28 mouse cellular contexts compared by ENCODE assay signal in genomic region chr17:30326906-30327305, GRCm38 (mm10).
DNase-seq lines count a peak whose midpoint lies in the region; ATAC-seq and TF ChIP-seq lines count a peak whose summit lies in the region.
"Had no signal": no experiment of that assay in that cellular context is flagged by ENCODE, and none has a peak within 500 bp of the region (broad histone marks: within the 10 kb centered on the region; RNA-seq: fewer than 3 reads in every experiment).

No protein-coding gene starts in this region.

- H3K4me3 ChIP-seq in MEL (ENCODE audit: control insufficient read depth in 1 of 2, insufficient read depth in 1 of 2, low read depth in 2 of 2, low read length in 2 of 2): no peak overlapping the region
- H3K4me3 ChIP-seq in heart, embryonic 11.5 days (ENCODE audit: low read depth, low read length): no peak overlapping the region
- H3K4me3 ChIP-seq: embryonic facial prominence, embryonic 13.5 days; embryonic facial prominence, embryonic 15.5 days; erythroblast, embryonic 14.5 days; forebrain, embryonic 10.5 days; forebrain, embryonic 12.5 days had no signal

- no peak overlapping the region for H3K27ac ChIP-seq in MEL (ENCODE audit: control insufficient read depth, low read depth, low read length)
- no peak overlapping the region for H3K27ac ChIP-seq in heart, embryonic 11.5 days (ENCODE audit: low read depth, low read length)
- H3K27ac ChIP-seq: embryonic facial prominence, embryonic 13.5 days; embryonic facial prominence, embryonic 15.5 days; forebrain, embryonic 10.5 days; forebrain, embryonic 12.5 days had no signal

- no peak for TF ChIP-seq POLR2A in MEL (IDR thresholded peaks at IDR 0.05; ENCODE audit: control insufficient read depth in 1 of 2, insufficient read depth in 1 of 2, low read depth in 1 of 2, low read length in 2 of 2, poor library complexity in 1 of 2)

- H3K9me3 ChIP-seq in MEL (replicated peaks; ENCODE audit: insufficient read depth, low read length): no peaks in the 10 kb centered on the region
- no peaks in the 10 kb centered on the region for H3K9me3 ChIP-seq in heart, embryonic 11.5 days (replicated peaks; ENCODE audit: control insufficient read depth, low read length)
- H3K9me3 ChIP-seq: embryonic facial prominence, embryonic 13.5 days; embryonic facial prominence, embryonic 15.5 days; forebrain, embryonic 10.5 days; forebrain, embryonic 12.5 days; G1E had no signal

- TF ChIP-seq EP300 in MEL (IDR thresholded peaks at IDR 0.05; ENCODE audit: low read depth in 1 of 2, low read length in 2 of 2): no peak

- no peak overlapping the region for H3K9ac ChIP-seq in MEL (ENCODE audit: control insufficient read depth, low read depth, low read length, poor library complexity, severe bottlenecking)
- H3K9ac ChIP-seq in heart, embryonic 11.5 days (ENCODE audit: low read depth, low read length): no peak overlapping the region
- H3K9ac ChIP-seq: embryonic facial prominence, embryonic 13.5 days; embryonic facial prominence, embryonic 15.5 days; forebrain, embryonic 12.5 days had no signal

- H3K4me1 ChIP-seq in MEL (ENCODE audit: control insufficient read depth in 1 of 2, insufficient read depth in 2 of 2, low read length in 2 of 2): peaks cover 0 to 8% of the 10 kb centered on the region in 2 experiments; a peak in 2 of 4 replicates
- H3K4me1 ChIP-seq in heart, embryonic 11.5 days (ENCODE audit: control insufficient read depth, insufficient read depth, low read length): no peaks in the 10 kb centered on the region
- H3K4me1 ChIP-seq: embryonic facial prominence, embryonic 15.5 days; forebrain, embryonic 12.5 days had no signal

- peaks cover 0 to 4% of the 10 kb centered on the region in 2 experiments; a peak in 2 of 4 replicates for H3K36me3 ChIP-seq in MEL (ENCODE audit: control insufficient read depth in 1 of 2, insufficient read depth in 2 of 2, low read length in 2 of 2)
- H3K36me3 ChIP-seq in heart, embryonic 11.5 days (ENCODE audit: control insufficient read depth, insufficient read depth, low read length): no peaks in the 10 kb centered on the region
- H3K36me3 ChIP-seq: embryonic facial prominence, embryonic 13.5 days; embryonic facial prominence, embryonic 15.5 days; forebrain, embryonic 10.5 days; forebrain, embryonic 12.5 days had no signal

- DNase-seq in 416B (ENCODE audit: low read depth) (peak; percentile 74), MEL (ENCODE audit: low read depth, low spot score) (peak; percentile 64)
- no peak for DNase-seq in layer of hippocampus, adult 9-11 months
- DNase-seq in spleen, postnatal 4 days (ENCODE audit: low spot score in 2 of 2): no peak
- DNase-seq: adrenal gland, adult 8-10 months; adrenal gland, postnatal 14 days; B cell, adult 2 months; cerebellum, adult 11 months; cerebellum, adult 18-20 months; cerebellum, adult 8-10 months; cerebellum, adult 9-11 months; cerebellum, postnatal 14 days; cerebellum, postnatal 36 days; embryo, embryonic 11 days had no signal

- H3K27me3 ChIP-seq in MEL (ENCODE audit: control insufficient read depth in 1 of 2, insufficient read depth in 2 of 2, low read length in 2 of 2): no peaks in the 10 kb centered on the region
- no peaks in the 10 kb centered on the region for H3K27me3 ChIP-seq in heart, embryonic 11.5 days (ENCODE audit: control insufficient read depth, insufficient read depth, low read length)
- H3K27me3 ChIP-seq: CH12.LX; embryonic facial prominence, embryonic 13.5 days; embryonic facial prominence, embryonic 15.5 days; forebrain, embryonic 12.5 days; Patski had no signal

- no peak overlapping the region for H3K4me2 ChIP-seq in heart, embryonic 11.5 days
- H3K4me2 ChIP-seq: embryonic facial prominence, embryonic 13.5 days; embryonic facial prominence, embryonic 15.5 days; forebrain, embryonic 12.5 days had no signal

- no peak for TF ChIP-seq CTCF in MEL (IDR thresholded peaks at IDR 0.05 in 2 of 3, conservative IDR thresholded peaks at IDR 0.05 in 1 of 3; ENCODE audit: control insufficient read depth in 1 of 3, insufficient read depth in 1 of 3, low read depth in 2 of 3, low read length in 3 of 3, poor library complexity in 1 of 3, severe bottlenecking in 1 of 3)

- 0 out of 2 replicates have a peak, but pooled peaks have one; percentile 33 for ATAC-seq in megakaryocyte, adult 5-6 weeks (ENCODE audit: poor library complexity, severe bottlenecking)
- ATAC-seq in heart, embryonic 11.5 days (replicated peaks; ENCODE audit: insufficient number of reproducible peaks, low FRiP score, low TSS enrichment): no peak
- ATAC-seq: activated CD4-positive, CD25-positive, alpha-beta regulatory T cell, adult 4 months; CD4-positive, CD25-positive, alpha-beta regulatory T cell, adult 4 months; forebrain, embryonic 14.5 days; forebrain, embryonic 16.5 days; Patski had no signal

- no peaks in the 10 kb centered on the region for H3K79me2 ChIP-seq in MEL (ENCODE audit: control insufficient read depth, insufficient read depth, low read length, poor library complexity)

- no peak for TF ChIP-seq RAD21 in MEL (IDR thresholded peaks at IDR 0.05; ENCODE audit: low read depth, low read length)

- 71% methylated on average over 1 of the region's 1 CpGs for WGBS in heart, embryonic 11.5 days (ENCODE audit: insufficient replicate concordance)

TF ChIP-seq in MEL, 35 proteins besides CTCF, POLR2A, EP300 and RAD21:
- TF ChIP-seq HCFC1 (IDR thresholded peaks at IDR 0.05; ENCODE audit: low read depth, low read length): no peak
- no peak for TF ChIP-seq ETS1 (IDR thresholded peaks at IDR 0.05; ENCODE audit: low read depth, low read length)
- TF ChIP-seq MAX (IDR thresholded peaks at IDR 0.05; ENCODE audit: low read length): no peak
- no peak for TF ChIP-seq TCF12 (IDR thresholded peaks at IDR 0.05; ENCODE audit: low read depth, low read length)
- TF ChIP-seq ZKSCAN1 (IDR thresholded peaks at IDR 0.05; ENCODE audit: low read depth, low read length): no peak
- TF ChIP-seq NELFE (IDR thresholded peaks at IDR 0.05; ENCODE audit: low read depth, low read length): no peak
- TF ChIP-seq UBTF (IDR thresholded peaks at IDR 0.05; ENCODE audit: borderline replicate concordance, insufficient read depth, low read depth, low read length): no peak
- TF ChIP-seq CHD1 (IDR thresholded peaks at IDR 0.05; ENCODE audit: low read depth, low read length): no peak
- no peak for TF ChIP-seq SMC3 (IDR thresholded peaks at IDR 0.05; ENCODE audit: low read depth, low read length)
- TF ChIP-seq ZMIZ1 (IDR thresholded peaks at IDR 0.05; ENCODE audit: low read depth, low read length): no peak
- no peak for TF ChIP-seq POLR2AphosphoS5 (IDR thresholded peaks at IDR 0.05; ENCODE audit: borderline replicate concordance, low read depth, low read length)
- no peak for TF ChIP-seq CHD2 (IDR thresholded peaks at IDR 0.05; ENCODE audit: low read length)
- TF ChIP-seq KAT2A (conservative IDR thresholded peaks at IDR 0.05; ENCODE audit: low read depth, low read length): no peak
- TF ChIP-seq TBP (IDR thresholded peaks at IDR 0.05; ENCODE audit: low read depth, low read length): no peak

Comparison
In these comparisons a context has a peak if more than half of its experiments do, and no peak if none do; other contexts are left out.
1. DNase-seq: peak in 416B (single experiment) and MEL (single experiment); none in layer of hippocampus, adult 9-11 months (single experiment) and spleen, postnatal 4 days (0 of 2).